Mouse (Mus musculus) gastrocnemius, postnatal 10 days (tissue): Measurements from ENCODE around the gene Gm17374. TPM values are rescaled to one million over a fixed set of nuclear protein-coding genes. Genes with fewer than 3 reads are reported as not detected.
"Not testable (repeated sequence)": the region's sequence is repeated elsewhere in the genome, so short reads cannot be mapped to it uniquely, and the experiment has no call there.

ENCODE experiments used
- DNase-seq: peaks from one replicate; pipeline ENCODE4 v3.0.0; 2021; ENCODE audit warnings: mixed read lengths
- long read RNA-seq, 2 experiments: library from polyadenylated mRNA; stranded (forward); transcript quantifications; one replicate each; pipeline ENCODE4 v2.0.0; 2021
- total RNA-seq, 2 experiments: library from RNA; stranded (reverse); gene quantifications; 2 replicates each; pipeline ENCODE4 v1.2.3; 2021

The Gm17374 gene
- not detected for total RNA-seq
- long read RNA-seq, experiment 1: 0 reads
- long read RNA-seq, experiment 2: 0 reads

- DNase-seq: not testable (repeated sequence)
These were observed at the start of gene Gm17374 for GRCm38 (mm10) chr2:140151743-140152142. Gene Gm17374 (plus strand): TSS chr2:140152043.

GRCm38 (mm10) chr2:140104951-140105350 lies 46.9 kb upstream of the Gm17374 start:
- DNase-seq: no peak

GRCm38 (mm10) chr2:140107641-140108040 lies 44.2 kb upstream of the Gm17374 start:
- DNase-seq: no peak

- no peak for DNase-seq
These were observed 42.9 kb upstream of the Gm17374 start for GRCm38 (mm10) chr2:140108945-140109344.

- peak; percentile 14 for DNase-seq
These were observed 38.0 kb upstream of the Gm17374 start for GRCm38 (mm10) chr2:140113851-140114250.

- DNase-seq: no peak
These were observed 26.3 kb upstream of the Gm17374 start for GRCm38 (mm10) chr2:140125516-140125915.

- DNase-seq: no peak
These were observed 7.4 kb downstream of the Gm17374 start for GRCm38 (mm10) chr2:140159186-140159730.

- no peak for DNase-seq
These were observed 11.6 kb downstream of the Gm17374 start for GRCm38 (mm10) chr2:140163351-140163854.

- DNase-seq: no peak
These were observed 17.2 kb downstream of the Gm17374 start for GRCm38 (mm10) chr2:140169057-140169456.

GRCm38 (mm10) chr2:140170127-140170802 lies 18.4 kb downstream of the Gm17374 start, which contains the start of the genes Esf1 and Ndufaf5:
Gene Esf1 (minus strand): TSS chr2:140170564.
Gene Ndufaf5 (plus strand): TSS chr2:140170649.
- DNase-seq: peak; percentile 95

- no peak for DNase-seq
These were observed 19.1 kb downstream of the Gm17374 start for GRCm38 (mm10) chr2:140170803-140171553.

- not testable (repeated sequence) for DNase-seq
These were observed 33.9 kb downstream of the Gm17374 start for GRCm38 (mm10) chr2:140185685-140186210.

- no peak for DNase-seq
These were observed 48.9 kb downstream of the Gm17374 start for GRCm38 (mm10) chr2:140200713-140201112.

- DNase-seq: no peak
These were observed 50.7 kb downstream of the Gm17374 start for GRCm38 (mm10) chr2:140202573-140202972.

Other genes with a start within 250 kb of the Gm17374 start
- gene Tasp1, start 85.2 kb upstream of the Gm17374 start, total RNA-seq: 1 to 10 TPM; 5.6 to 5.7 TPM
- gene Esf1, start 18.5 kb downstream of the Gm17374 start, total RNA-seq: 10 to 100 TPM; 13.7 to 16.7 TPM
- 10 to 100 TPM; 25.2 to 26.7 TPM for gene Ndufaf5, start 18.6 kb downstream of the Gm17374 start, total RNA-seq
- gene Sel1l2, start 237.7 kb downstream of the Gm17374 start, total RNA-seq: under 1 TPM; 0.09 to 0.27 TPM
- gene Macrod2, start 243.3 kb downstream of the Gm17374 start, total RNA-seq: 10 to 100 TPM; 16.6 to 17.4 TPM